Comparison of ENCODE assay signal across 8 mouse cellular contexts in the genomic region with DNA sequence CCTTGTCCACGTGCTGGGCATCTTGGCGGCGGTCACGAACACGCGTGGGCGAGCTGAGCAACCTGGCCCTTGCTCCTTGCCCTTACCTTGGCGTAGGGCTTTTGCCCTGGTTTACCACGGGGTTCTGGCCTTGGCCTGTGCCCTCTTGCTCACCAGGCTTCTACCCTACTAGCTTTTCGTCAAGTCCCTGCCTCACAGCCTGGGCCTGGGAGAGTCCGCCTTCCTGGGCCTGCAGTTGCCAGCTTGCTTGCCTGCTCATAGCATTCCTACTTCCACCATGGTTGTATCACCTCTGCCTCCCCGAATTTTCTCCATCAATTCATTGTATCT. TPM values are rescaled to one million over a fixed set of nuclear protein-coding genes. Genes with fewer than 3 reads are reported as not detected.
DNase-seq lines count a peak whose midpoint lies in the region; ATAC-seq and TF ChIP-seq lines count a peak whose summit lies in the region.

No protein-coding gene starts in this region.

- no peak for ATAC-seq in megakaryocyte, adult 5-6 weeks (ENCODE audit: poor library complexity, severe bottlenecking)
- ATAC-seq in liver, embryonic 11.5 days (replicated peaks; ENCODE audit: low FRiP score) = peak; percentile 0; the same call in 1 of the 2 replicates
- ATAC-seq in stomach, postnatal 0 days (ENCODE audit: low FRiP score, low TSS enrichment) = peak; percentile 14
- no peak for ATAC-seq in cerebellum, adult (ENCODE audit: insufficient number of reproducible peaks, low FRiP score, low TSS enrichment)

- WGBS in liver, embryonic 11.5 days = 7% methylated on average over 12 of the region's 12 CpGs
- 4% methylated on average over 12 of the region's 12 CpGs for WGBS in stomach, postnatal 0 days

- peaks cover 56% of the 10 kb centered on the region for H3K4me1 ChIP-seq in megakaryocyte, embryonic 14.5 days
- peaks cover 17% of the 10 kb centered on the region for H3K4me1 ChIP-seq in liver, embryonic 11.5 days (replicated peaks; ENCODE audit: control insufficient read depth, insufficient read depth, low read length)
- 0 out of 2 replicates have a peak, but pooled peaks cover 11% of the 10 kb centered on the region for H3K4me1 ChIP-seq in stomach, postnatal 0 days (replicated peaks; ENCODE audit: control insufficient read depth, insufficient read depth)

- peak overlapping the region; percentile 99 for H3K4me3 ChIP-seq in megakaryocyte, embryonic 14.5 days (replicated peaks)
- peak overlapping the region; percentile 99 for H3K4me3 ChIP-seq in liver, embryonic 11.5 days (ENCODE audit: low read depth, low read length)
- H3K4me3 ChIP-seq in stomach, postnatal 0 days (ENCODE audit: low read depth, low read length) = peak overlapping the region; percentile 62

- TF ChIP-seq EP300 in stomach, postnatal 0 days (optimal IDR thresholded peaks at IDR 0.05) = no peak

- peak overlapping the region; percentile 91 for H3K27ac ChIP-seq in liver, embryonic 11.5 days (ENCODE audit: low read depth, low read length)
- peak overlapping the region; percentile 96 for H3K27ac ChIP-seq in stomach, postnatal 0 days (replicated peaks)

- no peaks in the 10 kb centered on the region for H3K36me3 ChIP-seq in megakaryocyte, embryonic 14.5 days (replicated peaks; ENCODE audit: low read length)
- H3K36me3 ChIP-seq in liver, embryonic 11.5 days (ENCODE audit: control insufficient read depth, insufficient read depth, low read length) = no peaks in the 10 kb centered on the region
- H3K36me3 ChIP-seq in stomach, postnatal 0 days (ENCODE audit: control insufficient read depth, insufficient read depth, low read length) = no peaks in the 10 kb centered on the region

- DNase-seq in adrenal gland, adult 8-10 months = peak; percentile 76
- no peak for DNase-seq in adrenal gland, postnatal 10 days
- DNase-seq in liver, embryonic 11.5 days (ENCODE audit: low spot score) = no peak
- no peak for DNase-seq in stomach, postnatal 0 days (ENCODE audit: low spot score)
- DNase-seq in cerebellum, adult 9-10 months = no peak

- no peak for TF ChIP-seq CTCF in stomach, postnatal 0 days (IDR thresholded peaks at IDR 0.05; ENCODE audit: low read depth)

- no peaks in the 10 kb centered on the region for H3K27me3 ChIP-seq in megakaryocyte, embryonic 14.5 days (replicated peaks)
- no peaks in the 10 kb centered on the region for H3K27me3 ChIP-seq in liver, embryonic 11.5 days (replicated peaks; ENCODE audit: control insufficient read depth, insufficient read depth, low read length)
- no peaks in the 10 kb centered on the region for H3K27me3 ChIP-seq in stomach, postnatal 0 days (ENCODE audit: control insufficient read depth, insufficient read depth, low read length)

- H3K9me3 ChIP-seq in megakaryocyte, embryonic 14.5 days = peaks cover 4% of the 10 kb centered on the region; the same call in 1 of the 2 replicates
- no peaks in the 10 kb centered on the region for H3K9me3 ChIP-seq in liver, embryonic 11.5 days (ENCODE audit: control insufficient read depth, low read length)
- no peaks in the 10 kb centered on the region for H3K9me3 ChIP-seq in stomach, postnatal 0 days (ENCODE audit: control insufficient read depth, low read length)

- H3K4me2 ChIP-seq in liver, embryonic 11.5 days = peak overlapping the region; percentile 83
- peak overlapping the region; percentile 88 for H3K4me2 ChIP-seq in stomach, postnatal 0 days (replicated peaks; ENCODE audit: low read depth)

- H3K9ac ChIP-seq in liver, embryonic 11.5 days (ENCODE audit: low read depth, low read length) = peak overlapping the region; percentile 80
- peak overlapping the region; percentile 77 for H3K9ac ChIP-seq in stomach, postnatal 0 days (ENCODE audit: low read length)

RNA-seq across cellular contexts. Expression of gene Rmnd5a, which starts 0.8 kb away (rescaled TPM):
- total RNA-seq in adrenal gland, adult 8-10 months (2022) = 10 to 100 TPM; 76.1 to 96.7 (median 85.5) TPM
- total RNA-seq in adrenal gland, postnatal 10 days (2021) = 10 to 100 TPM; 68.7 to 74.1 TPM
- polyA plus RNA-seq in megakaryocyte, embryonic 14.5 days (2012; ENCODE audit: insufficient read depth, low replicate concordance) = 1.7 and 2.0 TPM in 2 replicates
- 40.7 and 40.9 TPM in 2 replicates for total RNA-seq in megakaryocyte, adult 5-6 weeks (2015)
- total RNA-seq in megakaryocyte, adult 5-6 weeks (2017) = 49.8 and 52.5 TPM in 2 replicates
- 9.4 and 10.0 TPM in 2 replicates for polyA plus RNA-seq in liver, embryonic 11.5 days (2014; fragmentation: Nextera tagmentation; extraction: Ambion mirVana)
- polyA plus RNA-seq in stomach, postnatal 0 days (2015; fragmentation: Nextera tagmentation; extraction: Ambion mirVana) = 11.3 and 13.5 TPM in 2 replicates

RNA-seq across cellular contexts. Expression of gene Rnf103, which starts 52.5 kb away (rescaled TPM):
- total RNA-seq in adrenal gland, adult 8-10 months (2022) = 10 to 100 TPM; 38.7 to 47.8 (median 43.5) TPM
- 10 to 100 TPM; 29.9 to 32.3 TPM for total RNA-seq in adrenal gland, postnatal 10 days (2021)
- 7.3 and 27.6 TPM in 2 replicates for polyA plus RNA-seq in megakaryocyte, embryonic 14.5 days (2012; ENCODE audit: insufficient read depth, low replicate concordance)
- total RNA-seq in megakaryocyte, adult 5-6 weeks (2015) = 14.6 and 17.5 TPM in 2 replicates
- total RNA-seq in megakaryocyte, adult 5-6 weeks (2017) = 16.4 and 18.5 TPM in 2 replicates
- 13.6 and 13.7 TPM in 2 replicates for polyA plus RNA-seq in liver, embryonic 11.5 days (2014; fragmentation: Nextera tagmentation; extraction: Ambion mirVana)
- 25.4 and 25.9 TPM in 2 replicates for polyA plus RNA-seq in stomach, postnatal 0 days (2015; fragmentation: Nextera tagmentation; extraction: Ambion mirVana)

Comparison
In these comparisons a context has a peak if more than half of its experiments do, and no peak if none do; other contexts are left out.
1. ATAC-seq: peak in liver, embryonic 11.5 days (single experiment) and stomach, postnatal 0 days (single experiment); none in megakaryocyte, adult 5-6 weeks (single experiment) and cerebellum, adult (single experiment).
2. Peak in every context shown above with its lines, with median percentiles within 50 percentile points of each other: H3K4me3 ChIP-seq.